Mouse (Mus musculus): ENCODE data around the gene Psg22. TPM values are rescaled to one million over a fixed set of nuclear protein-coding genes. Genes with fewer than 3 reads are reported as not detected.
"Not testable (repeated sequence)": the region's sequence is repeated elsewhere in the genome, so short reads cannot be mapped to it uniquely, and the experiment has no call there.

The Psg22 gene
- polyA plus RNA-seq (2012; rRNA removed), result not detected in 2 replicates

DNA sequence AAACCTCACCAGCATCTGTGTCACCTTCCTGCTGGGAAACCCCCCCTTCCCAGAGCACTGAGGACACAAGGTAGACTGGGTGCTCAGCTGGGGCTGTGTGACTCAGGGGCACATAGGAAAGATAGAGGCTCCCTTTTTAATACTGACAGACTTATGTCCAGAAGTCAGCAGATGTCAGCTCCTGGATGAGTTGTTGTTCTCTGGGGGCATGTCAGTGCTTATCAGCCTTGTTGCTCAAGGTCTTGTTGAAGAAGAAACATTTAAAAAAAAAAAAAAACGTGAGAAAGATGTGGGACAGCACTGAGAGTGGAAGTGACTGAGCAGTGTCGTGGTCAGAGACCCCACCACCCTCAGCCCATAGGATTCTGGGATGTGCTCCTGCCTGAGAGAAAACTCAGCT, at the start of gene Psg22:
Psg22 (plus strand) TSS at position 301 of the 400 bp plus-strand sequence.
- no peak for DNase-seq (ENCODE audit: low spot score)

DNA sequence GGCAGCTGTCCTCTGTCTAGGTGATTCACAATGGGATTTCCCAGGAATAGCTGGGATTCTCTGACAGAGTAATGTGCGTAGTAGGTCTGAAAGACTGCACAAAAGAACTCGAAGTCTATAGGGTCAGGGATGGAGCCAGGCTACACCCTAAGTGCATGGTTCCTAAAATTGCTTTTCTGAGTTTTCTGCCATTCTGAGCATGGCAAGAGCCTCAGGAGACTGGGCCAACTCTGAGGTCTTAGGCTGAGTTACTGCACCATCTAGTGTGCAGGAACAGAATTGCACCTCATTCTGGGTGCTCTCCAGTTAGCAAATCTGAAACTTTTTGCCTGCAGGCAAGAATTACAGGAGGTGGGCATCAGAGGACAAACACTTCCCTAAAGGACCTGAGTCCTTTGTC, 38.1 kb upstream of the Psg22 start:
- DNase-seq (ENCODE audit: low spot score), result peak; percentile 13

DNA sequence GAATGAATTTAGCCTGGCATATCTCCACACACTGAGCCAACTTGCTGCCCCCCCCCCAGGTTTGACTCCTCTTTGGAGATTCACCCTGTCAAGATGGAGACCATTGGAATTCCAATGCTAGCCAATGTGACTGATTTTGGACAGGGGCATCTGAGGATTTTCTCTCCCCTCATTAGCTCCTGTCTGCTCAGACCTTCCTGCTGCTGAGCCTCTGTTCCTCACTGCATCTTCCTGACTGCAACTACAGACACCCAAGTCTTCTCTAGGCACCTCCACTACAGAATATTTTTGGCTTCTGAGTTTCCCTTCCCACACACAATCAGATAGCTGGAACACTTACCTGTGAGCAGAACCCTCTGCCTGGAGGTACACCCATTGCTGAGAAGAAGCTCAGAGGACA, 32.3 kb upstream of the Psg22 start:
- no peak for DNase-seq (ENCODE audit: low spot score)

DNA sequence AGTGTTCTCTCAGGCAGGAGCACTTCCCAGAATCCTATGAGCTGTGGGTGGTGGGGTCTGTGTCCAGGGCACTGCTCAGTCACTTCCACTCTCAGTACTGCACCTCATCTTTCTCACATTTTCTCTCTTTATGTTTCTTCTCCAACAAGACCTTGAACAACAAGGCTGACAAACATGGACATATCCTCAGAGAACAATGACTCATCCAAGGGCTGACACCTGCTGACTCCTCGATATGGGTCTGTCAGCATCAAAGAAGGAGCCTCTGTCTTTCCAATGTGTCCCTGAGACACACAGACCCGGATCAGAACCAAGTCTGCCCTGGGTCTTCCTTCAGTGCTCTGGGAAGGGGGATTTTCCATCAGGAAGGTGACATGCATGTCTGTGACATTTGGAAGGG, 31.8 kb upstream of the Psg22 start, which contains the start of gene Psg20:
Psg20 (minus strand) TSS at position 101 of the 400 bp plus-strand sequence.
- DNase-seq (ENCODE audit: low spot score), result no peak

DNA sequence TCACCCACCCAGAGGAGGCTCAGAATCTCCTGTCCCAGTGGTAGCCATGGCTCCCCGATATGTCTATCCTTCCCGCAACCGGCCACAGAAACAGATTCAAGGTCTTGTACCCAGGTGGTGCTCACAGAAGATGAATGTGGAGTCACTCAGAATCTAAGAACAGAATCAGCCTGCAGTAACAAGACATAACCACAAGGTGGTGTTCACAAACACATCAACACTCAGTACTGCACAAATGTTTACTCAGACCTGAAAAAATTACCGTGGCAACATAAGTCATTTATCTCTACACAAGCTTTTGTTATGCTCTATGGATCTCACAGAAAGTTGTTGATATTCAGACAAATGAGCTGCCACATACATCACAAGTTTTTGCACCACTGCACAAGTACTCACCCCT, 7.6 kb upstream of the Psg22 start:
- DNase-seq (ENCODE audit: low spot score), result not testable (repeated sequence)

DNA sequence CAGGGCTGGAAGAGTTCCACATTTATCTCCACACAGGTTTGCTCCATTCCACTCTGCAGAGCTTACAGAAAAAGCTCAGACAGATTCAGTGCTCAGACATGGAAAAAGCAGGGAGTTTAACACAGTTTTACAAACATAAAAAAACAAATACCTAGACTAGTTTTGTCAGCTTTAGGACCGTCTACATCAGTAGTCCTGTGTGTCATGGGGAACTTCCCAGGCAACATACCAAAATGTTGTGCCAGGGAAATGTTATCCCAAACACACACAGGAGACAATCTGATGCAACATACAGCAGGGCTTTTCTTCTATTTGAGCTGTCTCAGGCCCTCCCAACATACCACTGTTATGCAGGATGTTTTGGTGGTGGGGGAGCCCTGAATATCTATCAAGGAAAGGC, 7.0 kb upstream of the Psg22 start:
- DNase-seq (ENCODE audit: low spot score), result no peak

DNA sequence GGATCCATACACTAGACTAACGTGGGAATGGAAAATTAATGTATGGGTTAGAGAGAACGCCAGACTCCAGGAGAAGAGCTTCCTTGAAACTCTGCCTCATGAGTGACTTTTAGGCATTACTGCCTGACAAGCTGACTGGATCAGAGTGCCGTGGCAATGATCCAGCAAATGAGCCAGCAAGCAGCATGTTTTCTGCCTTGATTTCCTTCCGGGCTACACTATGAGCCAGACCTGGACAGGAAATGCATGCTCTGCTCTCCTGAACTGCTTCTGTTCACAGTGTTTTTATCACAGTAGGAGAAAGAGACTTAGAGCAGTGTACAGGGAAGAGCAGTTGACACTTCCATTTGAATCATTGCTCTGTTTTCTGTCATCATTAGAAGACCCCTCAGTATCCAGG, 2.3 kb upstream of the Psg22 start:
- no peak for DNase-seq (ENCODE audit: low spot score)

DNA sequence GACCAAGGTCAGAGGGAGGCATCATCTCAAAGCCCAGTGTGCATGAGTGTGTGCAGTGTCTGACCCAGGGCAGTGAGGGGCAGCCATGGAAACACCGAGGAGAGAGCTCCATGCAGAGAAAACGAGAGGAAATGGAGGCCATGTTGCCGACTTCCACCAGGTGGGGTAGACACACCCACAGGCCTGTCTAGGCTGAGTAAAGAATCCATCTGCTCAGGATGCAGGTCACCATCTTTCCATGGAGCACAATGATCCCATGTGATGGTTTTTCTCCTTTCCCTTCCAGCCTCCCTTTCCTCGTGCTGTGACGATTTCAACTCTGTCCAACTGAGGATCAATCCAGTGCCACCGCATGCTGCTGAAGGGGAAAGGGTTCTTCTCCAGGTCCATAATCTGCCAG, 6.1 kb downstream of the Psg22 start:
- DNase-seq (ENCODE audit: low spot score), result no peak

DNA sequence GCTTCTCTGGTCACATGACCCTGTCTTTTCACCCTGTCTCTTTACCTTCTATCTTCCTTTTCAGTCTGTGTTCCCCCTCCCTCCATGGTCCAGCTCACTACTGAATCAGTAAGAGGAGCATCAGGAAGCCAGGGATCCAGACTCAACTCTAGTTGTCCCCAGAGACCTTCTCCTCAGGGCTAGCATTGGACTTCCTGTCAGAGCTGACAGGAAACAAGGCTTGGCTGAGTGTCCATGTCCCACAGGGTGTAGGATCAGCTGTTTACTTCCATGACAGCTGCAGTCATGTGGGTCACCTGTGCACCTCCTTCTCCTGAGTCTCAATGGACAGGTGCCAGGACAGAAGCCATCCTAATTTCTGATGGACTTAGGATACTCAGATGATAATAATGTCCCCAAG, 8.0 kb downstream of the Psg22 start:
- DNase-seq (ENCODE audit: low spot score), result not testable (repeated sequence)

DNA sequence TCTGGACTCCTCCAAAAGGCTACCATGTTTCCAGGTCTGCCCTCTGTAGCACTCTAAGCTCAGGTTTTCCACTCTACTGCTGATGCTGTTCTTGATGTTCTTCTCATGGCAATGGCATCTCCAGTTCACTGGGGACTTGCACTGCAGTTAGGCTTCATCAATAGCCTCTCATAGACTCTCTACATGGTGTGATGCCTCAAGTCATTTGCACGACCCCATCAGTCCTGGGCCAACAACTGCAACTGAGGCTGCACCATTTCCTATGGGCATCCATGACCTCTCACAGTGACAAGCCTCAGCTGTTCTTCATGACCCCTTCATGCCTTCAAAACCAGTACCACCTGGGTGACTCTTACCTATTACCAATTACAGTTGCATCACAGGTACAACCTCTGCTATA, 10.5 kb downstream of the Psg22 start:
- no peak for DNase-seq (ENCODE audit: low spot score)

DNA sequence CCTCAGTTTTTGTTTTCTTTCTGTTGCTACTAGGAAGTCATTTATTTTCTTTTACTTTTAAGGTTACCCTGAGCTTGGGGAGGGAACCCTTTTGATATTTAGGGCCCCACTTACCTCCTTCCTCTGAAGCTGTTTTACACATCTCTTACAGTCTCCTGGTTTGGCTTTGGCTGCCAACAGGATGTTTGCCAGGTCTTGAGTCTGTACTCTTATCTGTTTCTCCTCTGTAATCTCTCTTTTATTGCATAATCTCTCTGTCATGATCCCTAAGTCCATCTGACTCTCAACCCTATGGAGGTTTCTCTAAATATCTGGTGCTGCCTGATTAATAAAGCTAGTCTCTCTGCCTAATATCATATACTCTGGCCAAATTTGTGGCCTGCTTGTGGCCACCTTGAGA, 15.2 kb downstream of the Psg22 start:
- no peak for DNase-seq (ENCODE audit: low spot score)

DNA sequence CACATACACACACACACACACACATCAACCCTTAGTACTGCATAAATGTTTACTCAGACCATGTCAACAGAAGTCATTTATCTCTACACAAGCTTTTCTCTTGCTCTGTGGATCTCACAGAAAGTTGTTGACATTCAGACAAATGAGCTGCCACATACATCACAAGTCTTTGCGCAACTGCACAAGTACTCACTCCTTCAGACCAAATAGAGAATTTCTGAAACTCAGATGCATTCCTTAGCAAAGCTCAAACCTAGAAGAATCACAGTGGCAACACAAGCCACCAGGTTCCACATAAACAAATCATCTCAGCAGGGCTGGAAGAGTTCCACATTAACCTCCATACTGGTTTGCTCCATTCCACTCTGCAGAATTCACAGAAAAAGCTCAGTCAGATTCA, 16.6 kb downstream of the Psg22 start:
- no peak for DNase-seq (ENCODE audit: low spot score)

DNA sequence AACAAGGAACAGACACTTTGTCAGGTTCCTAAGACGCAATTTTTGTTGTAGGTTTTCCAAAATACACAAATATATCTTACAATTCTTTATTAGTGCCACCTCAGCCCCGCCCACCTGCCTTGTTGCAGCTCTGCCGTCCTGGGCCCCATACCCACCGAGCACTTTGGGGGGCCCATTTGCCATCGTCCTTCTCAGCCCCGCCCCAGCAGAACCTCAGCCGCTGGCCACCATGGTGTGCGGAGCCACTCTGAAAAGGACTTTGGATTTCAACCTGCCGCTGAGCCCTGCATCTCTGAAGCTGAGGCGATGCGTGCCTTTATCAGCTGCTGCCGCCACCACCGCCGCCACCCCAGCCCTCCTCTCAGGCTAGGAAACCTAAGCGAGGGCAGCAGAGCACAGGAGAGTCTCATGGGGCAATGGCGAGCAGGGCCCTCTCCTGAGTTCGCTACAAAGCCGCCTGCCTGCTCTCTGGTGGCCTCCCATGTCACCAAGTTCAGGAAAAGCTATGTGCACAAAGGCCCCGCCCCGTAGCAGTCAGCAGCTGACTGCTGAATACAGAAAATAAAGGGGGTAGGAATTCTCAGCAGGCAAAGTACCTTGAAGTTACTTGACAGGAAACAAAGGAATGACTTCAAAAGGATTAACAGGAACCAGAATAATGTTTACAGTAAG, 28.4 kb downstream of the Psg22 start:
- no peak for DNase-seq (ENCODE audit: low spot score)

DNA sequence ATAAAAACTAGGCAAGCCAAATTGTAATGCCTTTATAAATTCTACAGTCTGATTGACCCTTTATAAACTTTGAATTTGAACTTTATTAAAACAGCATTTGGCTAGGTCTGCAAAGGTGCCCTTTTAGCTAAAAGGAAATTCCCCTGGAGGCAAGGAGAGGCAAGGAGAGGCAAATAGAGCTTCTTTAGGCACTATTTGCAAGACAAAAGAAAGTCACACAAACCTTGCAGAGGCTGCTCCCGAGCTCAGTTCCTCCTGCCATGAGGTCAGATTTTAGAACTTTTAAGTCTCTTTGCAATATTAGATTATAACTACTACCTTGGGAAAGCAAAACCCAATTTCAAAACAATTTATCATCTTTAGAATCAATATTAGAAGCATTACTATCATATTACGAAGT, 29.5 kb downstream of the Psg22 start:
- DNase-seq (ENCODE audit: low spot score), result not testable (repeated sequence)

DNA sequence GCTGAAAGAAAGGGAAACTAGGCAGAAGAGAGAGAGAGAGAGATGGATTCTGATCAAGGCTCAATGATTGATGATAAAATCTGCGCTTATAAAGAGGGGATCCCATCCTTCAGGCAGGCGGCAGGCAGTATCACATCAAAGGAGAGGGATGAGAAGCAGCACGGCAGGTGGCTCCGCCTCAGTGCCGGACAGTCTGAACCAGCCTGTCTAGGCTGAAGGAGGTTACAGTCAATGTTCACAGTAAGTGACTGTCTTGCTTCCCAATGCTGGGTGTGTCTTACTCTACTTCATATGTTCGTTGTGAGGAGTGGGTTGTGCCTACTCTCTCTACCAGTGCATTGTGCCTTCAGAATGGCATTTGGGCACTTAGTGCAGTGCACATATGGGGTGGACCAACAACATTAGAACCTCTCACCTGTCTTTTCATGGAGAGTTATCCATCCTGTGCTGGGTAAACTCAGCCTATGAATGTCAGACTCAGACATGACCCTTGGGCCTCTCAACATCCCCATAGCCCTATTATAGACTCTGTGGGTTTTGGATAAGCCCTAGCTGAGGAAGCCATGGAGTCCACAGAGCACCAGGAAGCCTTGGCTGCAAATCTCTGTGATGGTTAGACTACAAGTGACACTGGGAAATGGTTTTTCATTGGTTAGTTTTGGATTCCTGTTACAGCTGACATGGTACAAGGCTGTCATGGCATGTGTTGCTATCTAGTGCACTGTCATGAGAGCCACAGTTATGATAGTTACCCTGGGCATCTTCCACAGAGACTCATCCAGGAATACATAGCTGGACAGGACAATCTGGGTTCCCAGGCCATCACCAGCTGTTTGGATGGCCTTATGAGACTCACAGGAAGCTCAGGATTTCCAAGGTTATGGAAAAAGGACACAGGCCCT, 31.4 kb downstream of the Psg22 start:
- DNase-seq (ENCODE audit: low spot score), result no peak

DNA sequence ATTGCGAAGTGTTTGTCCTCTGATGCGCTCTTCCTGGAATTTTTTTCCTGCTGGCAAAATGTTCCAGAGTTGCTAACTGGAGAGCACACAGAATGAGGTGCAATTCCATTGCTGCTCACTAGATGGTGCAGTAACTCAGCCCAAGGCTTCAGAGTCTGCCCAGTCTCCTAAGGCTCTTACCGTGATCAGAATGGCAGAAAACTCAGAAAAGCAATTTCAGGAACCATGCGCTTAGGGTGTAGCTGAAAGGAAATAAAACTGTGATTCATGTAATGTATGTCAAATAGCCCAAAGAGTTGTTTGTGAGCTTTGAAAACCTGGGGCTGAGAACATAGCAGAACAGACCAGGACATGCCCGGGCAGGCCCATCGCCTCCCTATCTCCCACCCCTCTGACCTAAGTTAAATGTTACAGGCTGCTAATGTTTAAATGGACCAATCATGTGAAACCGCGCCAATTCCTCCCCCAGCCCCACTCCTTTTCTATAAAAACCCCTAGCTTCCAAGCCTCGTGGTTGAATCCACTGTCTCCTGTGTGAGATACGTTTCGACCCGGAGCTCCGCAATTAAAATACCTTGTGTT, 32.1 kb downstream of the Psg22 start:
- DNase-seq (ENCODE audit: low spot score), result not testable (repeated sequence)

DNA sequence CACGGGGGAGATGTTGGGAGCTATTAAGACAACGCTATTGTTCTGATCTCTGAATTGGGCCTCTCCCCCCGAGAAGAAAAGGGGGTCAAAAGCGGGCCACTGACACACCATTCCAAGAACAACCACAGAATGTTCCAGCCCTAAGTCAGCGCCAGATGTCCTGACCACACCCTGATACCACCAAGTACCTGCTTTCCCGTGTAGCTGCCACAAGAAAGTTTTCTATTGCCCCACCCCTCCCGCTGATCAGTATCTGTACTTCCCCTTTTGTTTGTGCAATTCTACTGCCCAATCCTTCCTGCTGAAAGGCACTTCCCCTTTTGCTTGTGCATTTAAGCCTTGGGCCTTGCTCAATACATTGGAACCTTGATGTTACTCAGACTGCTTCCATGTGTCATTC, 42.3 kb downstream of the Psg22 start:
- DNase-seq (ENCODE audit: low spot score), result not testable (repeated sequence)

DNA sequence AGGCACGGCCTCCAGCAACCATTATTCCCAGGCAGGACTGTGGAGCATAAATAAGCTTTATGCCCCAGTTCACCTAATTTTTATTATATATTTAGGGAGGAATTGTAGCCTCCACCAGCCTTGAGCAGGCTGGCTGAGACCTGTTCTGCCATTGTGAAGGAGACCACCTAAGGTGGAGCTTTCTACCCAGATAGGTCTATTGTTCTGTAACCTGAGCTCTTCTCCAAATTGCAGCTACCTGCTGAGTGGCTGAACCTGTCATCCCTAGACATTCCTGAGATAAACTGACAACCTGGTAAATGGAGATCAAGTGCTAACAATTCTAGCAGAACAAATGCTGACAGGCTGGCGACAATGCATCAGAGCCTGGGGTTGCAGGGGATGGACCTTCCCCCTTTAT, 45.0 kb downstream of the Psg22 start:
- not testable (repeated sequence) for DNase-seq (ENCODE audit: low spot score)

Data from urinary bladder, adult 2 months (tissue).